Mouse (Mus musculus) stomach, embryonic 14.5 days (tissue): ENCODE results near the gene Cacnb1. TPM values are rescaled to one million over a fixed set of nuclear protein-coding genes. Genes with fewer than 3 reads are reported as not detected.

Experiments
- ATAC-seq: fragments of 200-750 bp; cut with Nextera tagmentation; 2 replicates; pipeline ENCODE4 v1.8.0; 2017; ENCODE audit warnings: low read depth, moderate TSS enrichment; ENCODE audit not compliant: insufficient number of reproducible peaks, insufficient read depth, low FRiP score
- H3K27ac ChIP-seq: fragments of 300-500 bp; sonication (generic); 2 replicates; pipeline ENCODE4 v1.5.1; 2014; ENCODE audit warnings: mild to moderate bottlenecking, low read length, moderate library complexity, mixed read lengths
- H3K27me3 ChIP-seq: fragments of 300-500 bp; sonication (generic); 2 replicates; pipeline ENCODE4 v1.6.1; 2014; ENCODE audit warnings: low read length, control low read depth, mixed read lengths; ENCODE audit not compliant: control insufficient read depth, insufficient read depth
- H3K36me3 ChIP-seq: fragments of 300-500 bp; sonication (generic); 2 replicates; pipeline ENCODE4 v1.6.1; 2014; ENCODE audit warnings: mild to moderate bottlenecking, control low read depth, low read length, moderate library complexity, mixed read lengths; ENCODE audit not compliant: control insufficient read depth, insufficient read depth
- H3K4me1 ChIP-seq: fragments of 300-500 bp; sonication (generic); 2 replicates; pipeline ENCODE4 v1.6.1; 2014; ENCODE audit warnings: low read length, control low read depth, mixed read lengths; ENCODE audit not compliant: control insufficient read depth, insufficient read depth
- H3K4me2 ChIP-seq: fragments of 300-500 bp; sonication (generic); replicated peaks from 2 replicates; pipeline ENCODE4 v1.6.1; 2014; ENCODE audit warnings: low read depth, low read length, control low read depth
- H3K4me3 ChIP-seq: fragments of 300-500 bp; sonication (generic); 2 replicates; pipeline ENCODE4 v1.5.1; 2014; ENCODE audit warnings: low read depth, low read length, control low read depth
- H3K9ac ChIP-seq: fragments of 300-500 bp; sonication (generic); replicated peaks from 2 replicates; pipeline ENCODE4 v1.6.1; 2014; ENCODE audit warnings: low read depth, mild to moderate bottlenecking, control low read depth, low read length, moderate library complexity, mixed read lengths
- H3K9me3 ChIP-seq: fragments of 300-500 bp; sonication (generic); 2 replicates; pipeline ENCODE4 v1.6.1; 2016; ENCODE audit warnings: low read depth, low read length, control low read depth; ENCODE audit not compliant: control insufficient read depth
- WGBS: fragments of 180-500 bp; shearing (Covaris S2); extraction: QIAGEN DNeasy Blood & Tissue Kit; methylation state at CpG from one replicate; pipeline ENCODE4 v1.1.7; 2014; 5-methylcytosine and 5-hydroxymethylcytosine counted together
- polyA plus RNA-seq: library from polyadenylated mRNA; unstranded; fragments of >200 nt; fragmentation: Nextera tagmentation; extraction: Ambion mirVana; gene quantifications from 2 replicates; pipeline ENCODE4 v1.2.1, GENCODE M21; 2014

Cacnb1 gene
- polyA plus RNA-seq, 1 experiment from 2014 or later: 7.3 TPM

DNA sequence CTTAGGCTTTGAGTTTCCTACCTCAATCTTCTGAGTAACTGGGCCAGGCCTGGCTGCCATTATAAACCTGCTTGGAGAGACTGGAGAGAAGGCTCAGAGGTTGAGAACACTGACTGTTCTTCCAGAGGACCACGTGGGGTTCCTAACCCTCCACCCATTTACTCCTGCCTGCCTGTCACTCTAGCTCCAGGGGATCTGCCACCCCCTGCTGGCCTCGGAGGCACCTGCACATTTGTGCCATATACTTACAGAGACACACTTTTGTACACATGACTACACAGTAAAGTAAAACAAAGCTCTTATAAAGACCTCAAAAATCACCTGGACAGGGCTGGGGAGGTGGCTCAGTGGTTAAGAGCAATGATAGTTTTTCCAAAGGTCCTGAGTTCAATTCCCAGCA lies 50.4 kb downstream of the Cacnb1 start:
- H3K9ac ChIP-seq: no peak overlapping the region
- no peak overlapping the region for H3K27ac ChIP-seq
- WGBS: 72% methylated on average over 2 of the region's 2 CpGs
- H3K4me1 ChIP-seq: no peaks in the 10 kb centered on the region
- H3K36me3 ChIP-seq: no peaks in the 10 kb centered on the region
- no peak overlapping the region for H3K4me3 ChIP-seq
- no peaks in the 10 kb centered on the region for H3K9me3 ChIP-seq
- H3K4me2 ChIP-seq: no peak overlapping the region
- no peaks in the 10 kb centered on the region for H3K27me3 ChIP-seq
- no peak for ATAC-seq

DNA sequence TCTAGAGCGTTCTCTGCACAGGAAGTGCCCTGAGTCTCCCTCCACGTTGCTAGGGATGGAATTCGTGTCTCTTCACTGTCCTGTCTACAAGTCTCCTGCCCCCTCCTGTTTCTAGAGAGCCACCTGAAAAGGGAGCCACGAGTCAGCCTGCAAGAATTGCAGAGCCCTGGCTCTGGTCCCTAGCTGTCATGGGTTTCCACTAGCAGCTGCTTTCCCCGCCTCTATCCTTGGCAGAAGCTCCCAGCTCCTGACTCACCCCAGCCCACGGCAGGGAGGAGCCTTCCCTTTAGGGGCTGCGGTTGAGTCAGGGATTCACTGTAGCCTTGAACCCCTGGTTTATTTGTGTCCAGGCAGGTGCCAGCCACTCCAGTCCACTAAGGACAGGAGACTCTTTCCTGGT lies 51.6 kb downstream of the Cacnb1 start:
- Histone ChIP-seq H3K4me2 (no peak overlapping the region), H3K9ac (no peak overlapping the region), H3K27ac (no peak overlapping the region), H3K27me3 (no peaks in the 10 kb centered on the region), H3K9me3 (no peaks in the 10 kb centered on the region), H3K4me1 (no peaks in the 10 kb centered on the region), H3K36me3 (no peaks in the 10 kb centered on the region), H3K4me3 (no peak overlapping the region)
- 19% methylated on average over 7 of the region's 7 CpGs for WGBS
- no peak; the same call in 1 of the 2 replicates for ATAC-seq

DNA sequence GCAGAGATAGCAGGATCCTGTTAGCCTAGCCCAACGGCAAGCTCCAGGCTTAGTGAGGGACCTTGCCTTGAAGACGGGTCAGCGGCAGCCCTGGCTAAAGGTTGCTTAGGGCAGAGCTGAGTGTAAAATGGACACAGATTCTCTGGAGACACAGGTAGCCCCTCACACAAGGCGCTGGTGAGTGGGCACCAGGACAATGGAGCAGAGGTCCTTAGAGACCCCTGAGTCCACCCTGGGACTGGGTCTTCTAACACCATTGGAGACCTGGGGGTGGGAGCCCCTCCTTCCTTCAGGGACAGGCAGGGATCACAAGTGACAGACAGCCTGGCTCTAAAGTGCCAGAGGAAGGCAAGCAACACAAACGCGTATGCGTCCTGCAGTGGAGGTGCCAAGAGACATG lies 52.1 kb downstream of the Cacnb1 start:
- no peak overlapping the region for H3K4me3 ChIP-seq
- 83% methylated on average over 7 of the region's 7 CpGs for WGBS
- H3K36me3 ChIP-seq: no peaks in the 10 kb centered on the region
- no peak overlapping the region for H3K4me2 ChIP-seq
- H3K9me3 ChIP-seq: no peaks in the 10 kb centered on the region
- ATAC-seq: no peak
- H3K4me1 ChIP-seq: no peaks in the 10 kb centered on the region
- H3K27ac ChIP-seq: no peak overlapping the region
- H3K27me3 ChIP-seq: no peaks in the 10 kb centered on the region
- H3K9ac ChIP-seq: no peak overlapping the region

DNA sequence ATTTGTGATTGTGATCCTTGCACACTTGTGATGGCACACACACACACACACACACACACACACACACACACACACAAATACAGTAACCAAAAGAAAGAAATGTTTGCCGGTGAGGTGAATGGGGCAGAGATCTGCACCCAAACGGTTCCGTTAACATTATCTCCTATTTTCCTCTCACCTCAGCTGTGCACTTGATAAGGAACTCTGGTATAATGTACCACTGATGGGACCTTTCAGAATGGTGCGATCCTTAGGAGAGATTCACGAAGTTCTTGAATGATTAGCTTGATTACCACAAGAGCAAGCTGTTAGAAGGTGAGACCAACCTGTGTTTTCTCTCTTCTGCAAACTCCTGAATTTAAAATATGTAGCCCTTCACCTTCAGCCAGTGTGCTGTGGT lies 54.4 kb downstream of the Cacnb1 start:
- Histone ChIP-seq H3K4me2 (no peak overlapping the region), H3K4me3 (no peak overlapping the region), H3K36me3 (no peaks in the 10 kb centered on the region), H3K4me1 (no peaks in the 10 kb centered on the region), H3K9me3 (no peaks in the 10 kb centered on the region), H3K27me3 (no peaks in the 10 kb centered on the region), H3K9ac (no peak overlapping the region), H3K27ac (no peak overlapping the region)
- WGBS: 76% methylated on average over 5 of the region's 5 CpGs
- ATAC-seq: no peak

DNA sequence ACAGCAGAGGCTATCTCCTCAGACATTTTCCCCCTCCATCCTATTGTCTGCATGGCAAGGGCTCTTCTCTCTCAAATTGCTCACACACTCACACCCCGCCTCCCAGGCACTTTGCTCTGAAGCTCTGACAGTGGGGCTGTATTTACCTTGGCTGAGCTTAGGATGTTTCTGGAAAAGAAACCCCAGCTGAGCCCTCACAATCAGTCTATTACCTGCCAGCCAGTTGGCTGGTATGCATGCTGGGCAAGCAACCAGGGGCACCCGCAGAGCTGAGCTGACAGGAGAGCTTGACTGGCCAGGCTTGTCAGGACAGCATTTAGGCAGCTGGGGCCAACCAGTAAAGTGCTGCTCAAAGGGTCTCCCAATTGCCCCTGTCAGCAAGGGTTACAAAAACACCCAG lies 55.7 kb downstream of the Cacnb1 start:
- 41% methylated on average over 2 of the region's 2 CpGs for WGBS
- Histone ChIP-seq H3K4me2 (no peak overlapping the region), H3K4me1 (no peaks in the 10 kb centered on the region), H3K9ac (no peak overlapping the region), H3K27me3 (no peaks in the 10 kb centered on the region), H3K9me3 (no peaks in the 10 kb centered on the region), H3K27ac (no peak overlapping the region), H3K36me3 (no peaks in the 10 kb centered on the region), H3K4me3 (no peak overlapping the region)
- ATAC-seq: no peak

DNA sequence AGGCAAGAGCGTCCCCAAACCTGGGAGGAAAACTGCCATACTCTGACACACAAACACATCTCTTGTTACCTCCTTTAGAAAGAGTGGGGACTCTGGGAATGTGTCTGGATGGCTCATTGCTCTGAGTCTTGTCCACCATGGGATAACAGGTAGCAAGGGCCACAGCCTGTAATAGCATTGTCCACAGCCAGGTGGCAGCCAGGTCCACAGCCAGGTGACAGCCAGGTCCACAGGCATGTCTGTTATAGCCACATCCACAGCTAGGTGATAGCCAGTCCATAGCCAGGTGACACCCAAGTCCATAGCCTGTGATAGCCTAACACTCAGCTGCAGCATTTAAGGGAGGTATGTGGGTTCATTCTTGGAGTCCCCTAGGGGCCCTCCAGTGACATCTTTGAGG lies 61.9 kb downstream of the Cacnb1 start:
- no peaks in the 10 kb centered on the region for H3K9me3 ChIP-seq
- no peaks in the 10 kb centered on the region for H3K36me3 ChIP-seq
- no peaks in the 10 kb centered on the region for H3K27me3 ChIP-seq
- no peak overlapping the region for H3K27ac ChIP-seq
- no peak overlapping the region for H3K4me3 ChIP-seq
- no peak overlapping the region for H3K4me2 ChIP-seq
- ATAC-seq: no peak
- no peak overlapping the region for H3K9ac ChIP-seq
- H3K4me1 ChIP-seq: no peaks in the 10 kb centered on the region
- WGBS: 100% methylated on average over 1 of the region's 1 CpGs

DNA sequence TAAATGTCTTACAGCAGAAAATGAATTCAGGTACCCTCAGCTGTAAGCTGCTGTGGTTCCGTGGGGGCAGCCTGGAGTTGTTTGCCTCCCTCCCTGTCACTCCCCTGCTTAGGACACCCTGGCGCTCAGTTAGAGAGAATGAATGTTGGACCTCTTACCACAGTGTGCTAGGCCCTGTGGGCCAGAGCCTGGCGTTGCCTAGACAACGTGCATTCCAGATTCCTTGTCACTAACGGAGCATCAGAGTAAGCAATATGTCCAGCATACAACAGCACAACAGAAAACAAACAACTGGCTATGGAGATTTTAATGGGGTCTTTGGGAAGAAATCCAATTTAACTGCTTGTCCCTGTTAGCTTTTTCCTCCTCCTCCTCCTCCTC lies 63.5 kb downstream of the Cacnb1 start:
- Histone ChIP-seq H3K9ac (no peak overlapping the region), H3K27ac (no peak overlapping the region), H3K4me2 (no peak overlapping the region), H3K27me3 (no peaks in the 10 kb centered on the region), H3K36me3 (no peaks in the 10 kb centered on the region), H3K4me1 (no peaks in the 10 kb centered on the region), H3K4me3 (no peak overlapping the region), H3K9me3 (no peaks in the 10 kb centered on the region)
- 64% methylated on average over 5 of the region's 5 CpGs for WGBS
- ATAC-seq: no peak

DNA sequence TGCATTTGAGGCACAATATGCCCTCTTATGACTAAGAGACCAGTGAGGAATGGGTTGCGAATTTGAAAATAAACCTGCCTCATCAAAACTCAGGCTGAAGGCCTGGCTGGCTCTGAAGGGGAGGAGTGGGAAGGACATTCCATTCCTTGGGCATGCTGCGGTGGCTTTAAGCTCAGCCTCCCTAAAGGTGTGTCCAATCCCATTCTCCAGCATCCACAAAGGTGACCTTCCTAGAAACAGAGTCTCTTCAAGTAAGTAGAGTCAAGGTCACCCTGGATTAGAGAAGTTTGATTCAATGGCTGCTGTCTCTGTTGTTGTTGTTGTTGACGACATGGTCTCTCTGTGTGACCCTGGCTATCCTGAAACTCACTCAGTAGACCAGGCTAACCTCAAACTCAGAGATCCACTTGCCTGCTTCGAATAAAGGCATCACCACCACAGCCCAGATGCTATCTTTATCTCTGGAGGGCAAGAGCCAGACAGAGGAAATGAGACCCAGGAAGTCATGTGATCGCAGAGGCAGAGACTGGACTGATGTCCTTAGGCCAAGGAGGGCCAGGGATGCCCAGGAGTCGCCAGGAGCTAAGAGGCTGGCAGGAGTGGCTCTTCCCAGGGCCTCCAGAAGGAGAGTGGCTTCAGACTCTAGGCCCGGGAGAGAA lies 64.1 kb downstream of the Cacnb1 start:
- no peak for ATAC-seq

DNA sequence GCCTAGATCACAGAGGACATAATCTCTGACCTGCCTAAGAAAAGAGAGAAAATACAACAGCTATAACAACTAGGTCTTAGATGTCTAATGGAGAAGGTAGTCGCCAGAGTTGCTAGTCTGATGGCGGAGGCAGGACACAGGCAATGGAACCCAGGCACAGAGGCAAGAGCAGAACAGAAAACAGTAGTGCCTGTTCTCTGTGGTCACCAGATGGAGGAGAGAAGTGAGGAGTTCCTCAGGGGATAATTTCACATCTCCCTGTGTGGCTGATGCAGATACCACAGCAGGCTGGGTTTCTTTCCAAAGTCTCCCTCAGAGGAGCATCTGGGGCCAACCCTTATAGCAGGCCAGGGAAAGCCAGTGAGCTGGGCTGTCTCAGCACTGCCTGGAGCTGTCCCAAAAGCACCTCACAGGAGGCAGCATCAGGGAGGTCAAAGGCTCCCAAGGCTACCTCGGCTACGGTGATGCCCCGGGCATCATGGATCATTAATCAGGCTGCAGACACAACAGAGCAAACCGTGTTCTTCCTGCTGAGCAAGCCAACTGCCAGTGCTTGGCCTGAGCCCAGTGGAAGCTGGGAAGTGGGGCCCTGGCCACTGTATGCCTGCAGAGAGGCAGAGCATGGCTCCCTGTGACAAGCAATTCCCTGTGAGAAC lies 65.8 kb downstream of the Cacnb1 start:
- Histone ChIP-seq H3K36me3 (no peaks in the 10 kb centered on the region), H3K27me3 (no peaks in the 10 kb centered on the region), H3K4me2 (no peak overlapping the region), H3K4me1 (no peaks in the 10 kb centered on the region), H3K4me3 (no peak overlapping the region), H3K9me3 (no peaks in the 10 kb centered on the region), H3K9ac (no peak overlapping the region), H3K27ac (no peak overlapping the region)
- no peak for ATAC-seq
- 38% methylated on average over 6 of the region's 6 CpGs for WGBS

More for the DNA sequence above, 64.1 kb downstream of the Cacnb1 start:
- Histone ChIP-seq H3K27ac (no peak overlapping the region), H3K27me3 (no peaks in the 10 kb centered on the region), H3K4me2 (no peak overlapping the region), H3K36me3 (no peaks in the 10 kb centered on the region), H3K9me3 (no peaks in the 10 kb centered on the region), H3K4me3 (no peak overlapping the region), H3K9ac (no peak overlapping the region), H3K4me1 (no peaks in the 10 kb centered on the region)
- 71% methylated on average over 7 of the region's 7 CpGs for WGBS
